Mouse (Mus musculus) olfactory bulb, adult 2 months (tissue): ENCODE results near the gene Thumpd2. TPM values are rescaled to one million over a fixed set of nuclear protein-coding genes. Genes with fewer than 3 reads are reported as not detected.

ENCODE experiments used
- H3K27ac ChIP-seq: fragments of 200-500 bp; 2 replicates; pipeline ENCODE4 v1.5.1; 2012; ENCODE audit warnings: low read depth, low read length; ENCODE audit not compliant: insufficient read depth
- H3K4me1 ChIP-seq: fragments of 200-500 bp; 2 replicates; pipeline ENCODE4 v1.6.1; 2012; ENCODE audit warnings: low read length; ENCODE audit not compliant: control insufficient read depth, insufficient read depth
- H3K4me3 ChIP-seq: fragments of 200-500 bp; 2 replicates; pipeline ENCODE4 v1.5.1; 2012; ENCODE audit warnings: mild to moderate bottlenecking, low read depth, low read length, moderate library complexity; ENCODE audit not compliant: insufficient read depth
- CTCF ChIP-seq: fragments of 200-500 bp; IDR thresholded peaks from 2 replicates; pipeline ENCODE4 v1.5.1; 2012; ENCODE audit warnings: low read depth, mild to moderate bottlenecking, low read length, moderate library complexity; ENCODE audit not compliant: insufficient read depth
- POLR2A ChIP-seq: fragments of 200-500 bp; IDR thresholded peaks from 2 replicates; pipeline ENCODE4 v1.6.1; 2012; ENCODE audit warnings: mild to moderate bottlenecking, low read depth, low read length, moderate library complexity; ENCODE audit not compliant: insufficient read depth
- WGBS: fragments of 180-500 bp; shearing (Covaris S2); methylation state at CpG from one replicate; pipeline ENCODE4 v1.1.7; 2018; 5-methylcytosine and 5-hydroxymethylcytosine counted together
- polyA plus RNA-seq: library from polyadenylated mRNA; stranded (reverse); fragments of >200 nt; gene quantifications from 2 replicates; pipeline ENCODE4 v1.2.4, GENCODE M21; 2012; ENCODE audit warnings: low replicate concordance; ENCODE audit not compliant: missing spikeins, insufficient read depth, insufficient read length

Thumpd2 gene
- not detected in 2 replicates for polyA plus RNA-seq

- Histone ChIP-seq H3K27ac (peak within 1 kb of the TSS; percentile 58; the same call in 1 of the 2 replicates), H3K4me3 (peak within 1 kb of the TSS; percentile 76), H3K4me1 (peaks cover 2% of the 10 kb centered on the region; the same call in 1 of the 2 replicates)
- TF ChIP-seq POLR2A (0 out of 2 replicates have a peak, but pooled peaks have one; percentile 36), CTCF (peak; percentile 79)
- under 1% methylated on average over 29 of the region's 29 CpGs for WGBS
Observed at GRCm38 (mm10) chr17:81064979-81065311, at the start of gene Thumpd2. Gene Thumpd2, minus strand, starts transcription at chr17:81065082.

- 67% methylated on average over 2 of the region's 2 CpGs for WGBS
- H3K27ac ChIP-seq, result no peak overlapping the region; the same call in 1 of the 2 replicates
- 0 out of 2 replicates have a peak, but pooled peaks cover 5% of the 10 kb centered on the region for H3K4me1 ChIP-seq
- TF ChIP-seq POLR2A (no peak), CTCF (no peak)
- H3K4me3 ChIP-seq, result no peak overlapping the region
Observed at GRCm38 (mm10) chr17:81104237-81104636, 39.4 kb upstream of the Thumpd2 start.

- WGBS, result 26% methylated on average over 8 of the region's 8 CpGs
- Histone ChIP-seq H3K27ac (peak overlapping the region; percentile 95), H3K4me1 (0 out of 2 replicates have a peak, but pooled peaks cover 5% of the 10 kb centered on the region), H3K4me3 (no peak overlapping the region)
- TF ChIP-seq CTCF (no peak), POLR2A (no peak)
Observed at GRCm38 (mm10) chr17:81102866-81103265, 38.0 kb upstream of the Thumpd2 start.

GRCm38 (mm10) chr17:81098444-81098843 is 33.6 kb upstream of the Thumpd2 start:
- H3K4me1 ChIP-seq, result 0 out of 2 replicates have a peak, but pooled peaks cover 7% of the 10 kb centered on the region
- H3K4me3 ChIP-seq, result no peak overlapping the region
- no peak overlapping the region for H3K27ac ChIP-seq
- TF ChIP-seq POLR2A (no peak), CTCF (no peak)

- 81% methylated on average over 2 of the region's 2 CpGs for WGBS
- Histone ChIP-seq H3K27ac (no peak overlapping the region), H3K4me3 (no peak overlapping the region), H3K4me1 (0 out of 2 replicates have a peak, but pooled peaks cover 5% of the 10 kb centered on the region)
- TF ChIP-seq POLR2A, result no peak
- TF ChIP-seq CTCF, result no peak
Observed at GRCm38 (mm10) chr17:81096490-81096889, 31.6 kb upstream of the Thumpd2 start.

- TF ChIP-seq POLR2A (no peak), CTCF (no peak)
- WGBS, result 95% methylated on average over 5 of the region's 5 CpGs
- Histone ChIP-seq H3K4me1 (0 out of 2 replicates have a peak, but pooled peaks cover 2% of the 10 kb centered on the region), H3K4me3 (no peak overlapping the region), H3K27ac (no peak overlapping the region)
Observed at GRCm38 (mm10) chr17:81092794-81093193, 27.9 kb upstream of the Thumpd2 start.

GRCm38 (mm10) chr17:81088866-81089265 is 24.0 kb upstream of the Thumpd2 start:
- Histone ChIP-seq H3K4me3 (no peak overlapping the region), H3K4me1 (no peaks in the 10 kb centered on the region), H3K27ac (no peak overlapping the region)
- WGBS, result 75% methylated on average over 3 of the region's 3 CpGs
- no peak for TF ChIP-seq CTCF
- TF ChIP-seq POLR2A, result no peak

GRCm38 (mm10) chr17:81087735-81088134 is 22.9 kb upstream of the Thumpd2 start:
- Histone ChIP-seq H3K4me1 (no peaks in the 10 kb centered on the region), H3K4me3 (no peak overlapping the region), H3K27ac (no peak overlapping the region)
- TF ChIP-seq CTCF (no peak), POLR2A (no peak)
- WGBS, result 65% methylated on average over 4 of the region's 4 CpGs

- Histone ChIP-seq H3K27ac (peak overlapping the region; percentile 58; the same call in 1 of the 2 replicates), H3K4me3 (peak overlapping the region; percentile 76), H3K4me1 (peaks cover 2% of the 10 kb centered on the region; the same call in 1 of the 2 replicates)
- WGBS, result 7% methylated on average over 28 of the region's 28 CpGs
- TF ChIP-seq CTCF (no peak), POLR2A (no peak)
Observed at GRCm38 (mm10) chr17:81064279-81064978, 453 bp downstream of the Thumpd2 start.

GRCm38 (mm10) chr17:81063346-81063745 is 1.5 kb downstream of the Thumpd2 start:
- 94% methylated on average over 3 of the region's 3 CpGs for WGBS
- Histone ChIP-seq H3K27ac (no peak overlapping the region), H3K4me1 (peaks cover 2% of the 10 kb centered on the region; the same call in 1 of the 2 replicates), H3K4me3 (no peak overlapping the region)
- no peak for TF ChIP-seq POLR2A
- no peak for TF ChIP-seq CTCF
